Mouse (Mus musculus): Measurements from ENCODE around the gene Gm13271.

DNA sequence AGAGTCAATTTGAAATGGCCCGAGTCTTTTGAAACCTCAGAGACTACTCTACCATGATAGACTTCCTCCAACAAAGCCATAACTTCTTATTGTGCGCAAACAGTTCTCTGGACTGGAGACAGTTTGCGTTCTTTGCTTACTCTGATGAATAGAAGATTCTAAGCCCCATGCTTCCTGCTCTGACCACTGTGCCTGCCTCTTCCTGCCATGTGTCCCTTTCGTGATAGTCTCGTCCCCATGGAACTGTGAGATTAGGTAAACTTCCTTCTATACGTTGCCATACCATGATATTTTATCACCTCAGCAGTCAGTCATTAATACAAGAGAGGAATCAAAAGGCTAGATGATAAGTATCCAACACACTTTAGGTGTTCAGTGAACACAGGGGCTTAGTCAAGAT is 27.9 kb upstream of the Gm13271 start:
- TF ChIP-seq TCF3 (IDR thresholded peaks at IDR 0.05; ENCODE audit: insufficient read length, low read depth): no peak
- no peak for TF ChIP-seq USF1 (IDR thresholded peaks at IDR 0.05; ENCODE audit: low read depth)
- TF ChIP-seq POLR2A (IDR thresholded peaks at IDR 0.05; ENCODE audit: insufficient read length, low read depth): no peak
- no peak for TF ChIP-seq MYOD1 (IDR thresholded peaks at IDR 0.05; ENCODE audit: control insufficient read depth in 1 of 3, insufficient read length in 2 of 3, low read depth in 2 of 3)
- TF ChIP-seq E2F4 (IDR thresholded peaks at IDR 0.05; ENCODE audit: insufficient read depth): no peak
- TF ChIP-seq MAX (IDR thresholded peaks at IDR 0.05; ENCODE audit: low read depth): no peak
- TF ChIP-seq MYOG (IDR thresholded peaks at IDR 0.05; ENCODE audit: control insufficient read depth in 1 of 3, insufficient read depth in 1 of 3, insufficient read length in 2 of 3, low read depth in 2 of 3): no peak
- TF ChIP-seq TCF12 (IDR thresholded peaks at IDR 0.05; ENCODE audit: insufficient read depth, poor library complexity, severe bottlenecking): no peak
